Mouse (Mus musculus) thymus, postnatal 25 days (tissue): Measurements from ENCODE around the gene Ppp1cb.

Experiments
- DNase-seq: peaks from one replicate; pipeline ENCODE4 v3.0.0; 2022

Ppp1cb gene

GRCm38 (mm10) chr5:32445287-32445921 lies 13.2 kb upstream of the Ppp1cb start:
- DNase-seq: peak; percentile 12

DNA sequence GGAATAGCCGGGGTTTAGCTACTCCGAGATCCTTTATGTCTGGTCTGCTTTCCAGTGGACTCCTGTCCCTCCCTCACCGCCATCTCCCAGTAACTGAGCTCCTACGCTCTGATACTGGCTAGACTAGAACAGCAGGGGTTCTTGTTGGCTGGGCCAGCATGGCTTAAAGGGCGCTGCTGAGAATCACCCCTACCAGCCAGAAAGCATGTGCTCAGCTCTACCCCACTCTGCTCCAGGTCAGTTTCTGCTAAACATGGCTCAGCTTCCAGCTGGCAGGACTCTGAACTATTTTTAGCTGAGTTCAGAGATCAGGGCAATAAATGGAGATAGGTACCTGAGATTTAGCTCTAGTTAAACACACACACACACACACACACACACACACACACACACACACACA lies 12.2 kb upstream of the Ppp1cb start:
- DNase-seq: no peak

DNA sequence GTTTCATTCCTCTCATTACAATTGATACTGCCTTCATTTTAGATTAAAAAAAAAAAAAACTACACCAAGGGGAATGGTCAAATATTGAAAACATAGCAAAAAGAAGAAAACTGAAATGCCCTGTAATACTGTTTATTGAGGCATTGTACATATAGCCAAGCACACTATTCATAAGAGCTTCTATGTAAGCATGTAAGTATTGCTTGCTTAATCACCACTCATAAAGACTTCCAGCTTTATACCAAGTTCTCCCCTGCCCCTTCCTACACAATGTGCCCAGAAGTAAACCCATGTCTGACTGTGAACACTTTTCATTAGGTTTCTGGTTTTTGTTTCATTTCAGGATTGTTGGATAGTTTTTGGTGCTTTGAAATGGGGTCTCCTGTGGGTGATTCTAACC lies 11.8 kb upstream of the Ppp1cb start:
- no peak for DNase-seq

DNA sequence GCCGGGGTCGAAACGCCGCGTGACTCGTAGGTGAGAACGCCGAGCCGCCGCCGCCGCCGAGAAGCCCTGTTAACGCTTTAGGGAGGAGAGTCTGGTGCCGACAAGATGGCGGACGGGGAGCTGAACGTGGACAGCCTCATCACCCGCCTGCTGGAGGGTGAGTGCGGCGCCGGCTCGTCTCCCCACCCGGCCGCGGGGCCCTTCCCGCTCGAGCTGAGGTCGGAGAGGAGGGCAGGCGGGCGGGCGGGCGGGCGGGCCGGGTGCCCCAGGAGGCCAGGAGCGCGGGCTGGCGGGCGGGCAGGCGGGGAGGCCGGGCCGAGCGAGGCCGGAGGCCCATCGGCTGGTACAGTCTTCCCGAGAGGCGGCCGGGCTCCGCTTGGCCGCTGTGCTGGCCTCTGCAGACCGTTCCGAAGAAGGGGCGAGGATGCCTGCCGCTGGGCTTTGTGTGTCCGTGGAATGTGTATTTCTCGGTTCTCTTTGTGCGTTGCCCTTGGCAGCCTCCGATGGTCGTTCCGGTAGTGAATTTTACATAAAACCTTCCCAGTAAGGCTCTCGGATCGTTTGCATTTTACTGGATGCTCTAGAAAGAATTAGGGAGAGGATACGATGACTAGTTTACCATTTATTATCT lies 723 bp downstream of the Ppp1cb start:
- DNase-seq: no peak

DNA sequence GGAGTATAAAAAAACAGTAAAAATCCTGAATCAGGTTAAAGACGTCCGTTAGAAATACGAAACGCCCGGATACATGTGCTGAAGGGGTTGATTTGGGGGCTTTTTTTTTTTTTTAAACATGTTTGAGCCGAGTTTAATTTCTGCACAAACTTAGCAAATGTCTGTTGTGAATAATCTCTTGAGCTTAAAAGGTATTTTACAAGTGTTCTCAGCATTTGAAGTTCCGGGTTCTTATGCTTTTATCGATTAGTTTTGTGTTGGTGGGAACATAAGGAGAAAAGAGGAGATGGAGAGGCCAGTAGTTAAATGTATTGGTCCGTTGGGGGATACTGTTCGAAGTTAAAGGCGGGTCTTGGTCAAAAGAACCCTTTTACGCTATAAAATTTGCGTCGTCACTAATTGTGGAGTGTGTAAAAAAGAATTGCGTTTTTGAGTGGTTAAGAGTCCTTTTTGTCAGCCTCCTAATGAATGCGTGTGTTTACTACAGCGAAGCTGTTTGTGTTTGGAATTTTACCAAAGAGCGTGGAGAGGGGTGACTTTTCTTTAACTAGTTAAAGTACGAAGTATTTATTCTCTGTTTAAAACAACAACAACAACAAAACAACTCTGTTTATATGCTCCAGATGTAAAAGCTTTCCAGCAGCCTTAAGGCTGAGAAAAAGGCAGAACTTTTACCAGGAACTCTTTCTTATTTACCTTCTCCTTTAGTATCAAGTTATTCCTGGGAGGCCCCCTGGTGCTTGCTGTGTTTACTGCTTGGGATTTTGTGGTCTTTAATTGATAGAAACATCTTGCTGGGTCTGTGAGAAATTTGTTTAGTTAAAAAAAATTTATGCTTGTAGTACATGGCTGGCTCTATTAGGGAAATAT lies 1.5 kb downstream of the Ppp1cb start:
- DNase-seq: peak; percentile 43

GRCm38 (mm10) chr5:32460973-32461372 lies 2.3 kb downstream of the Ppp1cb start:
- DNase-seq: no peak

DNA sequence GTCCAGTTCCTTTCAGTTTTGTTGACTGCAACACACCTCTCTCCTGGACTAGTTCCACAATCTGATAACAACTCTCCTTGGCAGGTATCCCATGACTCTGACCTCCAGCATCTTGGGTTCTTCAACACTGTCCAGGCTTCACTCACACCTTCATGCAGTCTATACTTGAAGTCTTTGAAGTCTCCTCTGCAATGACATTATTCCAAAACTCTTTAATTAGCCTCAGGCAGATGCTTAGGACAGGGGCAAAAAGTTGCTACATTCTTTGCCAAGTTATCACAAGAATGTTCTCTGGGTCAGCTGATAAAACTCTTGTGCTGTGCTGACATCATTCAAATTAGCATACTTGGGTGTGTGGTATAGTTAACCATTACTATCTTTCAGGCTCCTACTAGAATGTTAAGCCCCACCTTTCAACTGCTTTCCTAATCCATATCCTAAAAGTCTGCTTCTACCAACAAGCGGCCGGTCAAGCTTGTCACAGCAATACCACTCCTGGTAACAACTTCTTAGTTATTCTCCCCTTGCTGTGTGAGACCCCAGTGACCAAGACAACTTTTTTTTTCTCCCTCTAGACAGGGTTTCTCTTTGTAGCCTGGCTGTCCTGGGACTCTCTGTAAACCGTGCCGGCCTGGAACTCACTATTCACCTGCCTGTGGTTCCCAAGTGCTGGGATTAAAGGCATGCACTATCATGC lies 13.8 kb downstream of the Ppp1cb start:
- DNase-seq: no peak

GRCm38 (mm10) chr5:32473029-32473352 lies 14.3 kb downstream of the Ppp1cb start:
- no peak for DNase-seq

DNA sequence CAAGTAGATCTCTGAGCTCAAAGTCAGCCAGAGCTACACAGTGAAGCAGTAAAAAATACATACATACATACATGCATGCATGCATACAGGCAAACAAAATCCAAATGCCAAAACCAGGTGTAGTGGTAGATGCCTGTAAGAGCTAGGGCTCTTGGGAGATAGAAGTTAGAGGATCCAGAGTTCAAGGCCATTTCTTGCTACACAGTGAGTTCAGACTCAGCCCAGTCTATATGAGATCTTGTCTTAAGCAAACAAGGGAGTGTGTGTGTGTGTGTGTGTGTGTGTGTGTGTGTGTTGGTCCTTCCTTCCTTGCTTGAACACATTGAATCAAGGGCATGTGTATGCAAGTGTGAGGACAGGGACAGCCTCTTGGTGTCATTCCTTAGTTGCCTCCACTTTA lies 17.9 kb downstream of the Ppp1cb start:
- DNase-seq: no peak

- DNase-seq: no peak
These were observed 20.3 kb downstream of the Ppp1cb start for GRCm38 (mm10) chr5:32478972-32479371.

DNA sequence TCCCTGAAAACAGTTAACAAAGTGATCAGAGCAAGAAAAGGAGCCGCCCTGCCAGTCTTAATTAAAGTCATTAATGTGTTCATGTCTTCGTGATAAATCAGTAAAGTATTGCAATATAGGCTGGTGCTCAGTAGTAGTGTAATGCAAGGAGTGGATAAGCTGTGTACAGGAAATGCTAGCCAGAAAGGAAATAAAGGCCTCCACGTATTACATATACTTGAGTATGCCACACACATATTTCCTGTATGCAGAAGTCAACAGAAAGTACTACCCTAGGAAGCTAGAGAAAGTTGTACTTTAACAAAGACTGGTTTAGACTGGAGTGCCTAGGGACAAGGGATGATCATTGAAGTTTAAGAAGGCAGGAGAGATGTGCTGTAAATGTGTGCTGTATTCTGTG lies 26.8 kb downstream of the Ppp1cb start:
- no peak for DNase-seq

GRCm38 (mm10) chr5:32488044-32488443 lies 29.4 kb downstream of the Ppp1cb start:
- no peak for DNase-seq

DNA sequence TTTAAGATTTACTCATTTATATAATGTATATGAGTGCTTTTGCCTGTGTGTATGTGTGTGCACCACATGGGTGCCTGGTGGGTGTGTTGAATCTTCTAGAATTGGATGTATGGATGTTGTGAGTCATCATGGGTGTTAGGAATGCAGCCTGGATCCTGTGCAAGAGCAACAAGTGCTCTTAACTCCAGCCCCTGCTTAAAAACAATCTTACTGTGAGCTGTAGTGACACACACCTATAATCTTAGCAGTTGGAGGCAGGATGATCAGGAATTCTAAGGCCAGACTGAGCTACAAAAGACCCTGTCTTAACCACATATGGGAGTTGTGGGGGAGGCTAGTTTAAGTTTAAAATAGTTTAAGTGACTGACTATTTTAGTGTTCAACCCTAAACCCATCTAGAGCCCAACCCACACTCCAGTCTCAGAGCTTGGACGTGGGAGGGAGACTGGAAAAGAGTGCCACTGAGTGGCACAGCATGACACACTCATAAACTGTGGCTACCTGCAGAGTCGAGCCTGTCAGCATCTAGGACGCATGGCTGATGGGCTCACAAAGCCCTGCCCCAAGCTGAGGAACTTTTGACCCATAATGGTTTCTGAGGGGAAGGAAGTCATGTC lies 35.5 kb downstream of the Ppp1cb start:
- no peak for DNase-seq

DNA sequence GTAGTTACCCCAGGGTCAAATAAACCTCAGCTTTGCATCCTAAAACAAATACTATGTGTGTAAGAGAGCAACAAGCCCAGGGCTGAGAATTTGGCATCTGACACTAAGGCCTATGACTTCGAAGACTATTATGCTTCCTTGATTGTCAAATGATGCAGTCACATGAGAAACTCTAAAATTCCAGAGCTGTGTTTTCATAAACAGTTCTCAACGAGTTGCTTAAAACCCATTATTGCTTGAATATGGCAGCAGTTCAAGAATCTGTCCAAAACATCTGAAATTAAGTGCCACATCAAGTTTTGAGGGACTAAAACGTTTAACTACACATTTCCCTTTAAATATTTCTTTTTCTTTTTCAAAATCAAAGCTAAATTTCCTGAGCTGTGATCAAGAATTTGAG lies 50.1 kb downstream of the Ppp1cb start:
- no peak for DNase-seq

DNA sequence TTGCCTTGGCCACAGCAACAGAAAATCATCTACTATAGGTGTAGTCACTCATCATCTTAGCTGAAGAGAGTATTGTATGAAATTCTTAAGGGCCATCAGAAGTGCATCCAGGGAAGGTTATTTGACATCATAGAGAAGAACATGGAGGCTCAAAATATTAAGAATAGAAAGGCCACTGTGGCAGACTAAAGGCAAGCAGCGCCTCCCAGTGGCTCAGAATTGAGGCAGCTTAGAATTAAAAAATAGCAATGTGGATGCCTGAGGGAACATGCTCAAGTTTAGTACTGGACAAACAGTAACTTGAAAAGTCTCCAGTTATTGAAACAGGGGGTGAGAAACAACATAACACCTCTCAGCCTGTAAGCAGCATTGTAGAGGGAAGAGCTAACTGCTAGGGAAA lies 61.7 kb downstream of the Ppp1cb start:
- peak; percentile 20 for DNase-seq

GRCm38 (mm10) chr5:32549449-32549848 lies 90.8 kb downstream of the Ppp1cb start:
- DNase-seq: no peak

DNA sequence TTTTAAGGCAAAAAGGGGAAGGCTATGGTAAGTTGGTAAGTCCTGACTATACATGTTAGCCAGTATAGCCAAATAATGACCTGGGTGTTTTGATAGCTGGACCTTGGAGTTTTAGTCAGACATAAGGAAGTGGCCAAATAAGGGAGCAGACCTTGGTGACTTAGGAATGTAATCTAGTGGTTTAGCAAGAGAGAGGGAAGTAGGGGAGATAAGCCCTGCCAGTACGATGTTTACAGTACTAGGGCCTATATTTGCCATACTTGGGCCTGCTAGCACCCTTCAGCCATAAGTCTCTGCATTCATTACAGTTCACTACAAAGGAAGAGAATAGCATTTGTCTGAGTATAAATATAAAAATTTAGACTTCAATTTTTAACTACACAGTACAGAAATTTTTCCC lies 106.1 kb downstream of the Ppp1cb start:
- DNase-seq: no peak
